Mouse (Mus musculus) megakaryocyte, embryonic 14.5 days (primary cell): Measurements from ENCODE around the gene Pip5k1b.

Experiments
- FLI1 ChIP-seq: IDR thresholded peaks from 2 replicates; pipeline ENCODE4 v1.6.1; 2012; ENCODE audit warnings: low read length, inconsistent platforms, mixed read lengths
- GATA1 ChIP-seq: IDR thresholded peaks from 3 replicates; pipeline ENCODE4 v1.6.1; 2012; ENCODE audit warnings: mixed read lengths, low read length, inconsistent platforms, borderline replicate concordance

DNA sequence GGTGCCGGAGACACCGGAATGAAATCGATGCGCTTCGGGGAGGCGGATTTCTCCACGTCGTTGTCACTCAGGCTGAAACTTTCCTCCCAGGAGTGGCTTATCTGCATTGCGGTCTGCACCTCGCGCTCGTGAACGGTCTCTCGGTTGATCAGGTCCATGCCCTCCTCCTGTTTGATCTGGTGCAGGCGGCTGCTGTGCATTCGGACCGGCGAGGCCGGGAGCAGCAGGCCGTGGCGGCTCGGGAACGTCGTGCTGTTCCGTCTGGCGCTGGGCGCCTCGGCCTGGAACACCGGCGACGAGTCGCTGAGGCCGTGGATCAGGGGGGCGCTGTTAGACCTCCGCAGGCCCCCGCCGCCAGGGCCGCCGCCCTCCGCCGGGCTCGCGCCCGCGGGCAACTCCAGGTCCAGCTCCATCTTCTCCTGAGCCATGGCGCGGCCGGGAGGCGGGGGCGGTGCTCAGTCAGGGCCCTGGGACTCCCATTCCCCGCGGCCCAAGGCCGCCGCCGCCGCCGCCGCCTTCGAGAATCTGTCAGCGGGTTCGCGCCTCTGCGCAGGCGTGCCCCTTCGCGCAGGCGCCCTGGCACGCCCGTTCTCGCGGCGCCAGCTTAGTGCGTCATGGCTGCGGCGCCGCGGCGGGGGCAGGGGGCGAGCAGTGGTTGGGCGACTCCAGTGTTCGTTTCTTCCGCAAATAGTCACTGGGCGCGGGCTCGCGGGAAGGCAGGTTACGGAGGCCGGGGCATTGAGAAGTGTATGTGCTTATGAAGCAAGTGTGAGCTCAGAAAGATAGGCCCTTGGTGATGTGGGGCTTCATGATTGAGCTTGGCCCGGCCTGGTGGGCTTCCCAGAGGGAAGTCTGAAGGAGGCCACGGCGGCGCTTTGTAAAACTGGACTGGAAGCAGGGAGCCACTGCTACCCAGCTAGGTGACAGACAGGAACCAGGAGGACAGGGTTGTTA lies 78.5 kb downstream of the Pip5k1b start, which contains the start of gene Fam122a:
- 0 out of 3 replicates have a peak, but pooled peaks have one; percentile 28 for TF ChIP-seq GATA1
- TF ChIP-seq FLI1 = no peak
